Mouse (Mus musculus) erythroblast, embryonic 14.5 days (primary cell): ENCODE measurements at regions not wholly inside any gene's neighbourhood (a gene's known extent, or its start where the extent isn't known, plus 50 kb on each side); places are given as distances from the start of the nearest gene placed in this dataset.

Source experiments
- GATA1 ChIP-seq: IDR thresholded peaks from 2 replicates; pipeline ENCODE4 v1.6.1; 2012; ENCODE audit warnings: low read length, inconsistent platforms, mixed read lengths
- TAL1 ChIP-seq: IDR thresholded peaks from 3 replicates; pipeline ENCODE4 v1.6.1; 2012; ENCODE audit warnings: low read length, inconsistent platforms, mixed read lengths

DNA sequence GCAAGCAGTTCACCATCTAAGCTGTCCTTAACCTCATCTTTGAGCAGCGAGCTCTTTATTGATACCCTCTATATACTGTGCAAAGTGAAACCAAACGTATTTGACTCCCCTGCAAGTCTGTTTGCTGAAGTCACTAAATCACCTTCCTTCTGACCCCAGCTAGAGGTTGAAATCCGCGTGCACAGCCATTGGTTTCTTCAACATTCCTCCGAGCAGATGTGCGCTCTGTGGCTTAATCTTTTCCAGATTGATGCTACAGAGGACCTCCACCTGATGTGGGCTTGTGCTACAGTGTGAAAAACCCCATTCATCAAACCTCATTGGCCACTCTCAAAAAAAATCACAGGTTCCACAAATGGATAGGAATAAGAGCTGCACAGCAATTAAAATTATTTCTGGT lies 474.0 kb downstream of the Kcnj2 start:
- no peak for TF ChIP-seq GATA1
- no peak for TF ChIP-seq TAL1
